Mouse (Mus musculus) c-Kit-positive CD71-positive TER-119-negative erythroid progenitor cells, embryonic 14.5 days (primary cell): Measurements from ENCODE around the gene Gm10282.

Source experiments
- DNase-seq: peaks from one replicate; pipeline ENCODE4 v3.0.0-alpha.2; 2013; ENCODE audit warnings: low read depth

The Gm10282 gene

GRCm38 (mm10) chr8:72324036-72324706 lies 19.1 kb upstream of the Gm10282 start:
- no peak for DNase-seq

- DNase-seq = no peak
Measured at GRCm38 (mm10) chr8:72323131-72323725, 18.2 kb upstream of the Gm10282 start.

GRCm38 (mm10) chr8:72322471-72322889 lies 17.4 kb upstream of the Gm10282 start:
- no peak for DNase-seq

- DNase-seq = no peak
Measured at GRCm38 (mm10) chr8:72321635-72322441, 16.8 kb upstream of the Gm10282 start.

- DNase-seq = no peak
Measured at GRCm38 (mm10) chr8:72320803-72321583, 15.9 kb upstream of the Gm10282 start.

- no peak for DNase-seq
Measured at GRCm38 (mm10) chr8:72319921-72320802, 15.1 kb upstream of the Gm10282 start.

GRCm38 (mm10) chr8:72319397-72319796 lies 14.3 kb upstream of the Gm10282 start:
- DNase-seq = no peak

- peak; percentile 82 for DNase-seq
Measured at GRCm38 (mm10) chr8:72318801-72319322, 13.8 kb upstream of the Gm10282 start, which contains the start of gene Klf2. Klf2 (plus strand) TSS chr8:72319033.

- no peak for DNase-seq
Measured at GRCm38 (mm10) chr8:72317741-72318301, 12.8 kb upstream of the Gm10282 start.

GRCm38 (mm10) chr8:72316053-72316695 lies 11.1 kb upstream of the Gm10282 start:
- DNase-seq = no peak

GRCm38 (mm10) chr8:72312926-72313518 lies 8.0 kb upstream of the Gm10282 start:
- no peak for DNase-seq

GRCm38 (mm10) chr8:72310849-72311506 lies 5.9 kb upstream of the Gm10282 start:
- DNase-seq = no peak

GRCm38 (mm10) chr8:72308276-72308675 lies 3.2 kb upstream of the Gm10282 start:
- no peak for DNase-seq

GRCm38 (mm10) chr8:72306913-72307312 lies 1.9 kb upstream of the Gm10282 start:
- DNase-seq = no peak

- no peak for DNase-seq
Measured at GRCm38 (mm10) chr8:72303633-72304032, 1.4 kb downstream of the Gm10282 start.

- no peak for DNase-seq
Measured at GRCm38 (mm10) chr8:72302986-72303612, 2.0 kb downstream of the Gm10282 start.

GRCm38 (mm10) chr8:72301497-72301896 lies 3.6 kb downstream of the Gm10282 start:
- DNase-seq = no peak

GRCm38 (mm10) chr8:72300654-72301400 lies 4.2 kb downstream of the Gm10282 start:
- no peak for DNase-seq
